In genomic region chr12:84176886-84177765, GRCm38 (mm10) we compare ENCODE assay signal across 8 mouse cellular contexts. TPM values are rescaled to one million over a fixed set of nuclear protein-coding genes. Genes with fewer than 3 reads are reported as not detected.
DNase-seq lines count a peak whose midpoint lies in the region; ATAC-seq and TF ChIP-seq lines count a peak whose summit lies in the region.

No protein-coding gene starts in this region.

- DNase-seq in cerebellum, adult 11 months: peak; percentile 17
- no peak for DNase-seq in cerebellum, adult 11-12 months
- DNase-seq in retina, postnatal 1 day: peak; percentile 61
- no peak for DNase-seq in retina, embryonic 14.5 days (ENCODE audit: low spot score)
- DNase-seq in MN1 (ENCODE audit: low spot score): no peak
- no peak for DNase-seq in cerebellum, postnatal 25 days

- ATAC-seq in intestine, postnatal 0 days: no peak
- ATAC-seq in neural tube, embryonic 13.5 days (ENCODE audit: low read depth): no peak

- no peak overlapping the region for H3K9ac ChIP-seq in intestine, postnatal 0 days (ENCODE audit: low read depth, low read length)
- H3K9ac ChIP-seq in neural tube, embryonic 13.5 days: peak overlapping the region; percentile 78; the same call in 1 of the 2 replicates

- no peak overlapping the region for H3K4me3 ChIP-seq in intestine, postnatal 0 days (ENCODE audit: low read depth, low read length)
- H3K4me3 ChIP-seq in neural tube, embryonic 13.5 days: no peak overlapping the region

- H3K27me3 ChIP-seq in intestine, postnatal 0 days (replicated peaks; ENCODE audit: control insufficient read depth, insufficient read depth, low read length): no peaks in the 10 kb centered on the region
- no peaks in the 10 kb centered on the region for H3K27me3 ChIP-seq in neural tube, embryonic 13.5 days

- WGBS in intestine, postnatal 0 days: 46% methylated on average over 6 of the region's 6 CpGs
- WGBS in neural tube, embryonic 13.5 days: 42% methylated on average over 6 of the region's 6 CpGs

- H3K4me1 ChIP-seq in intestine, postnatal 0 days (replicated peaks; ENCODE audit: control insufficient read depth, insufficient read depth, low read length): peaks cover 69% of the 10 kb centered on the region
- peaks cover 73% of the 10 kb centered on the region for H3K4me1 ChIP-seq in neural tube, embryonic 13.5 days (replicated peaks)

- H3K27ac ChIP-seq in intestine, postnatal 0 days (ENCODE audit: low read depth, low read length): peak overlapping the region; percentile 93
- H3K27ac ChIP-seq in neural tube, embryonic 13.5 days (replicated peaks): peak overlapping the region; percentile 96

- no peak overlapping the region; the same call in 1 of the 2 replicates for H3K4me2 ChIP-seq in intestine, postnatal 0 days (replicated peaks; ENCODE audit: low read depth)
- no peak overlapping the region for H3K4me2 ChIP-seq in neural tube, embryonic 13.5 days

- no peak for TF ChIP-seq CTCF in intestine, postnatal 0 days (IDR thresholded peaks at IDR 0.05; ENCODE audit: low read depth)

- H3K9me3 ChIP-seq in intestine, postnatal 0 days (ENCODE audit: control insufficient read depth): no peaks in the 10 kb centered on the region
- H3K9me3 ChIP-seq in neural tube, embryonic 13.5 days: no peaks in the 10 kb centered on the region

- H3K36me3 ChIP-seq in intestine, postnatal 0 days (ENCODE audit: control insufficient read depth, insufficient read depth): peaks cover 19% of the 10 kb centered on the region
- peaks cover 16% of the 10 kb centered on the region for H3K36me3 ChIP-seq in neural tube, embryonic 13.5 days

RNA-seq across cellular contexts. Expression of gene Pnma1, which starts 28.8 kb away (rescaled TPM):
- polyA plus RNA-seq in intestine, postnatal 0 days (2015; fragmentation: Nextera tagmentation; extraction: Ambion mirVana): 0.30 and 0.43 TPM in 2 replicates
- polyA plus RNA-seq in neural tube, embryonic 13.5 days (2015; fragmentation: Nextera tagmentation; extraction: Ambion mirVana): 3.1 and 3.7 TPM in 2 replicates

RNA-seq across cellular contexts. Expression of gene Elmsan1, which starts 41.6 kb away (rescaled TPM):
- 4.4 and 4.9 TPM in 2 replicates for polyA plus RNA-seq in intestine, postnatal 0 days (2015; fragmentation: Nextera tagmentation; extraction: Ambion mirVana)
- polyA plus RNA-seq in neural tube, embryonic 13.5 days (2015; fragmentation: Nextera tagmentation; extraction: Ambion mirVana): 4.9 TPM in 2 replicates

Comparison
In these comparisons a context has a peak if more than half of its experiments do, and no peak if none do; other contexts are left out.
1. DNase-seq: peak in cerebellum, adult 11 months (single experiment) and retina, postnatal 1 day (single experiment); none in cerebellum, adult 11-12 months (single experiment), retina, embryonic 14.5 days (single experiment), MN1 (single experiment) and cerebellum, postnatal 25 days (0 of 2).